Mouse (Mus musculus) 416B (cell line): ENCODE data around the gene Rrp15.

Source experiments
- DNase-seq: peaks from one replicate; pipeline ENCODE4 v3.0.0; 2011; ENCODE audit warnings: low read depth

Gene Rrp15

DNA sequence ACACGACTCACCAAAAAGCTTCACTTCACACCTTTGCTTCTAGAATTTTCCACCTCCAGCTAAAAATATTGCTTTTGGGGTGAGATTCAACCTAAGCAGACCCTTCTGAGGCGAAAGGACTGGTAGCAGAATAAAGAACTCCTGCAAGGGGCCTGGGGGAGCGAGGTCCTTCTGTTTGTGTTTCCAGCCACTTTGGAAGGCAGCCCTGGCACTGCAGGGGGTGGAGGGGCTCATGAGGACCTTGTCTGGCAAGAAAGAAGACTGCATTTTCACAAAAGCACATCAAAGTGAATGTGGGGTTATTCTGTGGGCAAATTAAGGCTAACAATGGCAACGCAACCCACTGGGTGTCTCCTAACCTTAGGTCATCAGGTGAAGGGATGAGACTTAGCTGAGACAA, 76.0 kb downstream of the Rrp15 start:
- DNase-seq, result no peak
